Mouse (Mus musculus) kidney, embryonic 14.5 days (tissue): ENCODE measurements around the gene Syap1. TPM values are rescaled to one million over a fixed set of nuclear protein-coding genes. Genes with fewer than 3 reads are reported as not detected.

Experiments used
- microRNA counts: library from miRNA; unstranded; fragments of <30 nt; microRNA quantifications from one replicate; lab custom pipeline; 2017
- microRNA-seq: library from miRNA; unstranded; fragments of <30 nt; microRNA quantifications from one replicate; pipeline ENCODE4, GENCODE M21; 2016
- polyA plus RNA-seq: library from polyadenylated mRNA; unstranded; fragments of >200 nt; fragmentation: Nextera tagmentation; extraction: Ambion mirVana; gene quantifications from 2 replicates; pipeline ENCODE4 v1.2.1, GENCODE M21; 2014

Gene Syap1
- polyA plus RNA-seq, 1 experiment from 2014 or later = 49.5 TPM

MicroRNAs encoded within 50 kb of the gene (microRNA counts, 519-probe panel; counts per million panel counts)
- microRNA mmu-miR-3473 (lab: Ali Mortazavi, UCI) = not detected

Small RNAs within 50 kb of the gene (microRNA-seq; reads per million reads assigned to microRNA genes)
- gene Mir3473a = not detected

Other genes with a start within 250 kb of the Syap1 start
- 1.6 and 2.3 TPM in 2 replicates for gene Reps2, start 244.8 kb downstream of the Syap1 start, polyA plus RNA-seq
- gene Rbbp7, start 128.0 kb downstream of the Syap1 start, polyA plus RNA-seq = 462 and 531 TPM in 2 replicates
- gene Txlng, start 59.0 kb downstream of the Syap1 start, polyA plus RNA-seq = 12.8 and 17.6 TPM in 2 replicates
- 76.3 and 102 TPM in 2 replicates for gene Ctps2, start 12.8 kb upstream of the Syap1 start, polyA plus RNA-seq
- 43.6 and 48.7 TPM in 2 replicates for gene S100g, start 76.2 kb upstream of the Syap1 start, polyA plus RNA-seq